Mouse (Mus musculus) erythroblast, adult 5-6 weeks (primary cell): ENCODE measurements around the gene Pum3. TPM values are rescaled to one million over a fixed set of nuclear protein-coding genes. Genes with fewer than 3 reads are reported as not detected.

ENCODE experiments used
- ATAC-seq: replicated peaks from 2 replicates; pipeline ENCODE4 v1.8.0; 2016; ENCODE audit warnings: moderate number of reproducible peaks, mild to moderate bottlenecking, moderate TSS enrichment, inconsistent platforms; ENCODE audit not compliant: poor library complexity, low FRiP score, severe bottlenecking
- total RNA-seq, 2 experiments: library from RNA; stranded (forward) in 1 of 2; stranded (reverse) in 1 of 2; fragments of 150-400 nt in 1 of 2; fragments of 200-764, 138-1000 nt in 1 of 2; gene quantifications; 2 replicates each; pipeline versions ENCODE4 v1.2.3 to v1.2.4; 2015 to 2017; ENCODE audit warnings: low replicate concordance in 2 of 2

The Pum3 gene
- 28.4 and 57.3 TPM in 2 replicates for total RNA-seq (2015; ENCODE audit: low replicate concordance)
- total RNA-seq (2017; ENCODE audit: low replicate concordance), result 19.8 and 26.0 TPM in 2 replicates

DNA sequence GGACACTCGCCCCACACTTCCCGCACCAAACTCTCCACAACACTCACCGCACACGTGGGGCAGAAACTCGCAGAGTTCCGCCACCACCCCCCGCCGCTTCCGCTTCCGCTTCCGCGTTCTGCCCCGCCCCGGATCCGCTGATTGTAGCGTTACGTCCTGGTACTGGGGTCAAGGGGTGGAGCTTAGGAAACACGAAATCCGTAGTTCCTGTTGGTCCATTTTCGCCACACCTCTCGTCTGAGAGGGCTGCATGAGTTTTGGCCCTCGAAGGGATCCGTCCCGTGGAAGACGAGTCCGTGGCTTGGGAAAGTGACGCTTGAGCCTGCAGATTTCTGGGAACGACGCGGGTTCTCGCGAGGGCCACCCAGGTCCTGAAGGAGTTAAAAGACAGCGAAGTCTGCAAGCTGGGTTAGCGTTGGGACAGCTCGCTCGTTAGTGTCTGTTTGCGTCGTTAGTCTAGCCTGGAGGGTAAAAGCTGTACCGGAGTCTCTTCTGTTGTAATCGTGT, at the start of gene Pum3:
TSS of gene Pum3 (minus strand) at position 81 of the 507 bp plus-strand sequence.
- peak; percentile 98 for ATAC-seq

DNA sequence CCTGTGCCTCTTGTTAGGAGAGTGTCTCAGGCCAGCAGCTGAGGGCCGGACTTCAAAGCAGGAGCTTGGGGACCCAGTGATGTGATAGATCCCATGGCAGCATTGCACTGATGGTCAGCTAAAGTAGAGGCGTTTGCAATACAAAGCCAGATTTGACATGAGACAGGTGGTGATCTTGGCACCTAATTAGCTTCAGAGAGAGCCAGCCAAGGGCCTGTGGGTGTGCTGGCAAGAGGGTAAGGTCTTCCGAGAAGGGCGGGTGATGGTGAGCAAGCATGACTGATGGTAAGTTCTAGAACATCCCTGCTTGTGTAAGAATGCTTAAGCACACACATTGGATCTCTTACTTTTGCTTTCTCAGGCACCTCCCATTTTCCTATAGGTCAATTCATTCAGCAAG, 37.1 kb upstream of the Pum3 start:
- no peak for ATAC-seq

DNA sequence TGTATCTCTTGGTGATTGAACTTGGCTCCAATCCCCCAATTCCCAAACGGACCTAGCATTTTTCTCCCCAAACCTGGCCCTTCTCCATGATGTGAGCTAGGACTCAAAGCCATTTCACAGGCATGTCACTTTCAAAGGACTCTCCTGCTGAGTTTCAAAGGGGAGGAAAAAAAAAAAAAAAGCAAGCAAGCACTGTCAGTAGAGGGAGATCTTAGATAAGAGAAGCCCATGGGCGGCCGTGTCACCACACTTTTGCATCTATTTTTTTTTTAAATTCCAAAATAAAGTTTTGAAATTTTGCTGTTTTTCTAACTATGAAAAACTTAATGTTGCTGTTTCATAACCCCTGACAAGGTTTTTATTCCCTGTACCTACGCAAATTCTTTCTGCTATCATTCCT, 33.0 kb upstream of the Pum3 start:
- no peak for ATAC-seq

GRCm38 (mm10) chr19:27450458-27450857, 20.8 kb upstream of the Pum3 start:
- no peak for ATAC-seq

- no peak for ATAC-seq
Observed at GRCm38 (mm10) chr19:27447515-27447914, 17.9 kb upstream of the Pum3 start.

- no peak for ATAC-seq
Observed at GRCm38 (mm10) chr19:27441106-27441505, 11.5 kb upstream of the Pum3 start.

GRCm38 (mm10) chr19:27437982-27438652, 8.5 kb upstream of the Pum3 start:
- ATAC-seq, result no peak

DNA sequence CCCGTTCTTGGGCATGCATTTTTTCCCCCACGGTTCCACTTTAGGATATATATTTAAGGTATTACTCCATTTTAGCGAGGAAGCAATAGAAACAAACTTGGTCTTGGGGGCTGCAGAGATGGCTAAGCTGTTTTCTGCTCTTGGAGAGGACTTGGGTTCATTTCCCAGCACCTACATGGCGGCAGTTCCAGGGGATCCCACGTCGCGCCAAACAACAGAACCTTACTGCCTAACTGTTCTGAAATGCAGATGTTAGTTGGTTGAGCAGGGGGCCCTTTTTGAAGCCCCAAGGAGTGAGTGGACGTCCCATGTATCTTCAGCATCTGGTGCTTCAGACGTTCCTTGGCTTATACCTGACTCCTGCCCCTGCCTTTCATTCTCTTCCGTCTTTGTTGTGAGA, 781 bp upstream of the Pum3 start:
- ATAC-seq, result no peak

- peak; percentile 21; the same call in 1 of the 2 replicates for ATAC-seq
Observed at GRCm38 (mm10) chr19:27429281-27429680, 344 bp downstream of the Pum3 start.

DNA sequence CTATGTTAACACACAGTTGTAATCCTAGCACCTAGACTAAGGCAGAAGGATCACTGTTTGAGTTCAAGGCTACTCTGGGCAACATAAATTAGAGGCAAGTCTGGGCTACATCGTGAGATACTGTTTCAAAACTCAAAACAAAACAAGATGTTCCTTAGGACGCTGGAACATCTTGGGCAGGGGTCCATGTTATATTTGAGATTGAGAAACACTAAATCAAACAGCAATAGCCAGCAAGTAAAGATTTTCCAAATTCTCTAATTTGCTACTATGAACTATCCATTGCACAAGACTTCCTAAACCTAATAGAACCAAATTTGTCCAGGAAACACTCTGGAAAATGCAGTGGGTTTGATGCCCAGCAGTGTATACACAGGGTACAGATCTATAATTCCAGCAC, 1.8 kb downstream of the Pum3 start:
- ATAC-seq, result no peak

- ATAC-seq, result no peak
Observed at GRCm38 (mm10) chr19:27426451-27426850, 3.2 kb downstream of the Pum3 start.

DNA sequence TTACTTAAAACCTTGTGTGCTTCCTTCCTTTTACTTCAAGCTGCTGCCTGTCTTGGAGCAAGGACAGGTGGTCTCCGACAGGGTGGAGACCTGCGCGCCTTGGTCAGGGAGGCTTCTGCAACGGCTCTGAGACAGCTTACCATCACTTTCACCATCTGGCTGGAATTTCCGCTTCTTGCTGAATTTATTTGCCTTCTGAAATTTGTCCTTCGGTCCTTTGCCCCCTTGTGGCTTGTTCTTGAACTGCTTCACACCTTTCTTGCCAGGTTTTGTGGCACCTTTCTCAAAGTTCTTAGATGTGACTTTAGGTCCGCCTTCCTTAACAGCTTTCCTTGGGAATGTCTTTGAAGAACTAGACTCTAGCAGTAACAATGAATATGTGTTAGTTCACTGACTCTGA, 4.0 kb downstream of the Pum3 start:
- ATAC-seq, result no peak

DNA sequence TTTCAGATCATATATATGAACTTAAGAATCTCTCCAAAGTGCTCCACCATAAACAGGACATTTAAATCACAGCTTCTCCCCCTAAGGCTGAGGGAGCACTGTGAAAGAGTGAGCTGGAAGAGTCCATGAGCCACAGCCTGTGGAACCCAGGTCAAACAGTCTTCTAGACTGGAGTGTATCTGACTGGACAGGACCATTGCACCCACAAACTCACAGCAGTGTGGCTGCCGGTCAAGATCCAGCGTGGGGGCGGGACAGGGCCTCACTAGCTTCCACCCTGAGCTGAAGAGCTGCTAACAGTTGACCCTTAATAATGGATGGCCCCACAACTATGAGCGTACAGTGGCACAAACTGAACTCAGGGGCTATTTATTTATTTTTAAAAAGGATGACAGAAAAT, 12.2 kb downstream of the Pum3 start:
- no peak for ATAC-seq

DNA sequence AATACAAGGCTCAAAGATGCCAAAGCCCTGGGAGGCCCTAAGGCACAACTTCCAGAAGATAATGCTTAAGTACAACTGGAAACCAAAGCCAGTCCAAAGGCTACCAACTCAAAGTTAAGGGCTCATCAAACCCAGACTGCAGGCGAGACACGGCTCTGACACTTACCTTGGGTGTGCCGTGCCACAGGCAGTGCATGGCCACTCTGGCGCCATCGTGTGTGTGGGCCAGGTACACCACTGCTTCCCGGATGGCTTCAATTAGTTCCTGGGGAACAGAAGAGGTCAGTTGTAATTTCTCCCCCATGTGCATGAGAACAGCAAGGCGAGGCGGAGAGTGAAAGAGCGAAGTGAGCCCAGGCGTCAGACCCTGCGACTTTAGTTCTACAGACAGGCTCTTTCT, 13.1 kb downstream of the Pum3 start:
- ATAC-seq, result no peak

- ATAC-seq, result no peak
Observed at GRCm38 (mm10) chr19:27411340-27411739, 18.3 kb downstream of the Pum3 start.

GRCm38 (mm10) chr19:27410751-27411150, 18.9 kb downstream of the Pum3 start:
- no peak for ATAC-seq

- ATAC-seq, result no peak
Observed at GRCm38 (mm10) chr19:27409782-27410181, 19.8 kb downstream of the Pum3 start.

DNA sequence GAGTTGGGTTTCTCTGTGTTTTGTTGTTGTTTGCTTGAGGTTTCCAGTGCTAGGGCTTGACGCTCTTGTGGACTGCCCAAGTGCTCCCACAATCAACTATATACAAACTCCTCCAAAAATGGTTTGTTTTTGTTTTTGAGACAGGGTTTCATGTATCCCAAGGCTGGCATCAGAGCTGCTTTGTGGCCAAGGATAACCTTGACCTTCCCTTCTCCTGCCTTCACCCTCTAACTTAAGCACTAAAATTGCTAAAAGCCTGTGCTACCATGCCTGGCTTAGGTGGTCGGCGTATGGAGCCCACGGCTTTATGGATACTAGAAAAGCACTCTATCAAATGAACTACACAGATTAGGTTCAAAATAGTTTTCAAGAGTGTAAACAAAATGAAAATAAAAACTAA, 20.4 kb downstream of the Pum3 start:
- no peak for ATAC-seq

DNA sequence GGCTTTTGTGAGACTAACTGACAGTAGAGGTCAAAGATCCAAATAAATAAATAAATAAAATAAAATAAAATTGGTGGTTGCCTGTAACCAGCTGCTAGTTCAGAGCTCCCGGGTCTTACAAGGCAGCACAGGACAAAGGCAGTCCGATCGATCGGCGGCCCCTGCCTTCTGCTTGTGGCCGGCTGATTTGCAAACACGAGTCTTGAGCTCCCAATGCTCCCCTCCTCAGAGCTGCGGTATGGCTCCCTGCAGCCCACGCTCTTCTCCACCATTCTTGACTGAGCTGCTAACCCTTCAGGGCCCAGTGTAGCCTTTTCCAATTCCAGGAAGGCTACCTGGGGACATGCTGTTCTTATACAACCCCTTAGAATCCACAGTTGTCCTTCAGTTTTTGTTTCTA, 31.8 kb downstream of the Pum3 start:
- ATAC-seq, result no peak

DNA sequence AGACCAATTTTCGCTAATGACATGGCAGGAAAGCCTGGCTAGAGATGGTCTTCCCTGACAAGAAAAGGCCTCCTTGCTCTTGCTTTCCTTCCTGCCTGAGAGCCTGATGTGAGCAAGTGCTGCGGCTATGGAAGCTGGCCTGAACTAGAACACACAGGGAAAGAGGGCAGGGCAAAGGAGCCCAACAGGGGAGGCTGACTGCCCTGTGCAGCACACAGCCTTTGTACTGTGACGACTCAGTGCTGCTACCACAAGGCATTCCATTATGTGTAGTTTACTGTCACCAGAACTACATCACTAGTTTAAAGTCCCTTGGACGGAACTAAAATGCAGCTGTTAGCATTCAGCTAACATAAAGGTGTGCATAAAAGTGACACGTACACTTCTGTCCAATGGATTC, 32.4 kb downstream of the Pum3 start:
- no peak for ATAC-seq

- no peak for ATAC-seq
Observed at GRCm38 (mm10) chr19:27396719-27397118, 32.9 kb downstream of the Pum3 start.

GRCm38 (mm10) chr19:27395936-27396335, 33.7 kb downstream of the Pum3 start:
- ATAC-seq, result no peak
